Mouse (Mus musculus): ENCODE data around the gene Rnf220. TPM values are rescaled to one million over a fixed set of nuclear protein-coding genes. Genes with fewer than 3 reads are reported as not detected.

Gene Rnf220
- polyA plus RNA-seq, 1 experiment: 73.9 TPM

DNA sequence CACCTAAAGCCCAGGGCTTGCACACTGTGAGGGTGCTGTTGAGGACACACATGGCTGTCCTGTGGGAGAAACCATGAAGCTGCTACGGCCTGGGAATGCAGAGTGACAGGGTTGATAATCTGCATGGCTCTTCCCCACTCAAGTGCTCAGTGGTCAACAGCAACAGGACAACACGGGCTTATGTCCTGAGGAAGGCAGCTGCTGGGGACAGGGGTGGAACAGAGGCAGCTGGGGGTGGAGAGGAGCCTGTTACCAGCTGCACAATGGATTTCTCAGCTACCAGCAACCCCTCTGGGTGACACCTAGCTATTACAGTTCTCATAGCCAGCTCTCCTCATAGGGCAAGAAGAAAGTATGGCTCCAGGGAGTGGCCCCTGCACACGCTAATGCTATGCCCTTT, 169.9 kb downstream of the Rnf220 start:
- no peaks in the 10 kb centered on the region for H3K36me3 ChIP-seq (ENCODE audit: control insufficient read depth, insufficient read depth, low read length)
- H3K4me3 ChIP-seq (ENCODE audit: low read depth, low read length): no peak overlapping the region
- peaks cover 9% of the 10 kb centered on the region; the same call in 1 of the 2 replicates for H3K27me3 ChIP-seq (ENCODE audit: control insufficient read depth, insufficient read depth, low read length)
- H3K4me1 ChIP-seq (ENCODE audit: control insufficient read depth, insufficient read depth, insufficient read length, low read length): peaks cover 21% of the 10 kb centered on the region
- 87% methylated on average over 3 of the region's 3 CpGs for WGBS
- no peak overlapping the region for H3K27ac ChIP-seq (ENCODE audit: insufficient read depth, low read depth, low read length)
- TF ChIP-seq POLR2A (IDR thresholded peaks at IDR 0.05; ENCODE audit: low read depth, low read length) (no peak), CTCF (IDR thresholded peaks at IDR 0.05; ENCODE audit: extremely low read depth, insufficient read length, insufficient replicate concordance, low read depth, low read length) (no peak)

DNA sequence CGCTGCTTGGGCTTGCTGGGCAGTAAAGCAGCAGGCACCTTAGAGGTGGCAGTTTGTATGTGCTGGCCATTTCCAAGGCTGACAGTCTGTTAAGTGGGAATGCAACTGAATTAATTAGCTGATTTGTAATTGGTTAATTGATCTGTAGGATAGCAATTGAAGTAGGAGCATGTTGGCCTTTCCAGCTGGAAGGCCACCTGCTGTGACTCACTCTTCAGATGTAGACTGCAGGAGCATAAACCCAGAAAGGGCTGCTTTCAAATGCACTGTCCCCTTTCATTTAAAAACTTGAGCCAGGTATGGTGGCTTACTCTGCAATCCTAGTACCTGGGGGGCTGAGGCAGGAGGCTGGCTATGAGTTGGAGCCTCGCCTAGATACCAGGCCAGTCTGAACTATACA, 171.8 kb downstream of the Rnf220 start:
- Histone ChIP-seq H3K4me1 (ENCODE audit: control insufficient read depth, insufficient read depth, insufficient read length, low read length) (peaks cover 6% of the 10 kb centered on the region), H3K27ac (ENCODE audit: insufficient read depth, low read depth, low read length) (no peak overlapping the region), H3K27me3 (ENCODE audit: control insufficient read depth, insufficient read depth, low read length) (peaks cover 5% of the 10 kb centered on the region; the same call in 1 of the 2 replicates), H3K36me3 (ENCODE audit: control insufficient read depth, insufficient read depth, low read length) (no peaks in the 10 kb centered on the region), H3K4me3 (ENCODE audit: low read depth, low read length) (no peak overlapping the region)
- TF ChIP-seq POLR2A (IDR thresholded peaks at IDR 0.05; ENCODE audit: low read depth, low read length): no peak
- no peak for TF ChIP-seq CTCF (IDR thresholded peaks at IDR 0.05; ENCODE audit: extremely low read depth, insufficient read length, insufficient replicate concordance, low read depth, low read length)
- 88% methylated on average over 2 of the region's 2 CpGs for WGBS

DNA sequence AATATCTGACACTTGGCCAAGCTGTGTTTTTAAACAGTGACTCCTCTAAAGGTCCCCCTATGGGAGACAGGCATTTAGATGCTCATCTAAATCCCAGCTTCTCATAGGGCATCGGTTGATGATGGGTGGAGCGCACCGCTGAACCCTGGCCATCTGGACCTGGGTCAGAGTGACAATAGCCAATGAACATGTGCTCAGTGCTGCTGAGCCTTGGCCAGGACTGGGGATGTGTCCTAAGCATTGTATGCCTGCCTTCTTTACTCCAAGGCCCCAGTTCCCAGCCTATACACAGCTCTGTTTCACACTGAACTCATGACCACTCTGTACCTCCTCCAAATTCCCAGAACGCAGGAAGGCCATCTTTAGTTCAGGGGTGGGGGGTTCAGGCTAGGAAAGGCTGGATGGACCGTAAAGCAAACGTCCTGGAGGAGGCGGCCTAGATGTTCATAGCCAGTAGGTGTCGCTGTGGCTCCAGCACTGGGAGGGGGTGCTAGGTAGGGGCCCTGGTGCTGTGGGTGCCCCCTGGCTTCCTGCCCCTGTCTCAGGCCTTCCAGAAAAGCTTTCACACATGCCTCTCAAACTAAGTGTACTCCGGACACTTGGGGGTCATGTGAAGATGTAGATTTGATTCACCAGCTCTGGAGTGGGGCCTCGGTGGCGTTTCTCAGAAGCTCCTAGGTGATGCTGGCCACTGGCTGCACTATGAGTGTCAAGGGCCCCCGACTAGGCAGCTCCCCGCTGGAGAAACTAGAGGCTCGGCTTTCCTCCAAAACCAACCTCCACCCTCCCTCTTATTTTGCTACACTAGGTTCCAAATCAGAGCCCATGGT, 173.1 kb downstream of the Rnf220 start:
- Histone ChIP-seq H3K27ac (ENCODE audit: insufficient read depth, low read depth, low read length) (no peak overlapping the region), H3K36me3 (ENCODE audit: control insufficient read depth, insufficient read depth, low read length) (no peaks in the 10 kb centered on the region), H3K27me3 (ENCODE audit: control insufficient read depth, insufficient read depth, low read length) (peaks cover 7% of the 10 kb centered on the region; the same call in 1 of the 2 replicates), H3K4me1 (ENCODE audit: control insufficient read depth, insufficient read depth, insufficient read length, low read length) (peaks cover 4% of the 10 kb centered on the region), H3K4me3 (ENCODE audit: low read depth, low read length) (no peak overlapping the region)
- whole genome bisulfite sequencing: 36% methylated on average over 14 of the region's 14 CpGs
- peak; percentile 73; the same call in 1 of the 2 replicates for TF ChIP-seq CTCF (IDR thresholded peaks at IDR 0.05; ENCODE audit: extremely low read depth, insufficient read length, insufficient replicate concordance, low read depth, low read length)
- TF ChIP-seq POLR2A (IDR thresholded peaks at IDR 0.05; ENCODE audit: low read depth, low read length): no peak

DNA sequence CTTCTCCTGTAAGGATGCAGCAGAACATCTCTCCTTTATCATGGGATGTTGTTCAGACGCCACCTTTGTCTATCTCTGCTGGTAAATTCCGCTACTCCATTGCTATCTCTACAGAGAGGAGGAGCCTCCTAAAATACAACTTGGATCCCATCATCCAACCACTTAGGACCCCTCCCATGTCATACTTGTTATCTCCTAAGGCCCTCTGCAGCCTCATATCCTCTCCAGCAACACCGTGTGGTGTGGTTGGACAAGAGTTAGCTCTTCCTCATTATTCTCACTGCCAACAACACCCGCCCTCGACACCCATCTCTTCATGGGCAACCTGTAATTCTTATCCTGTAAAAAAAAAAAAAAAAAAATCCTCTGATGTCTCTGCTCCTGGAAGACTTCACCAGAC, 175.8 kb downstream of the Rnf220 start:
- TF ChIP-seq POLR2A (IDR thresholded peaks at IDR 0.05; ENCODE audit: low read depth, low read length) (no peak), CTCF (IDR thresholded peaks at IDR 0.05; ENCODE audit: extremely low read depth, insufficient read length, insufficient replicate concordance, low read depth, low read length) (no peak)
- WGBS: 79% methylated on average over 5 of the region's 5 CpGs
- H3K4me1 ChIP-seq (ENCODE audit: control insufficient read depth, insufficient read depth, insufficient read length, low read length): peaks cover 4% of the 10 kb centered on the region
- no peak overlapping the region for H3K4me3 ChIP-seq (ENCODE audit: low read depth, low read length)
- H3K36me3 ChIP-seq (ENCODE audit: control insufficient read depth, insufficient read depth, low read length): no peaks in the 10 kb centered on the region
- H3K27me3 ChIP-seq (ENCODE audit: control insufficient read depth, insufficient read depth, low read length): peaks cover 22% of the 10 kb centered on the region
- no peak overlapping the region for H3K27ac ChIP-seq (ENCODE audit: insufficient read depth, low read depth, low read length)

DNA sequence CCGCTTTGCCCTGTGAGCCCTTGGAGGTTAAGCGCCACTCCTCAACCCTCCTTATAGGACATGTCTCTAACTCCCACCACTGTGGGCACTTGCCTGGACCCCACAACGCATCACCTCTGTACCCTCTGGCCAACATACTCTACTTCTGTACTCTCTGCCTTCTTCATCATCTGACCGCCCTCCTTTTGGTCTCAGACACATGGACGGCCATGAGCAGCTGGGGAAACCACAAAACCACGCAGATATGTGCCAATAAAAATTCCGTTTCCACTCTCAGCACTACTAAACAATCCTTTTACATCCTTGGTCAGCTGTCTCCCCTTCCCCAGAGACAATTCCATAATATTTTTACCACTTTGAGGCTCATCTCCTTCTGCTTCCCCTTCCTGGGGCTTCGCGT, 178.3 kb downstream of the Rnf220 start:
- 79% methylated on average over 9 of the region's 9 CpGs for WGBS
- H3K4me3 ChIP-seq (ENCODE audit: low read depth, low read length): no peak overlapping the region
- peaks cover 4% of the 10 kb centered on the region for H3K4me1 ChIP-seq (ENCODE audit: control insufficient read depth, insufficient read depth, insufficient read length, low read length)
- no peak overlapping the region for H3K27ac ChIP-seq (ENCODE audit: insufficient read depth, low read depth, low read length)
- TF ChIP-seq POLR2A (IDR thresholded peaks at IDR 0.05; ENCODE audit: low read depth, low read length): no peak
- no peak for TF ChIP-seq CTCF (IDR thresholded peaks at IDR 0.05; ENCODE audit: extremely low read depth, insufficient read length, insufficient replicate concordance, low read depth, low read length)
- H3K36me3 ChIP-seq (ENCODE audit: control insufficient read depth, insufficient read depth, low read length): no peaks in the 10 kb centered on the region
- peaks cover 20% of the 10 kb centered on the region for H3K27me3 ChIP-seq (ENCODE audit: control insufficient read depth, insufficient read depth, low read length)

GRCm38 (mm10) chr4:117317701-117318190, 179.1 kb downstream of the Rnf220 start:
- peaks cover 23% of the 10 kb centered on the region for H3K27me3 ChIP-seq (ENCODE audit: control insufficient read depth, insufficient read depth, low read length)
- H3K4me1 ChIP-seq (ENCODE audit: control insufficient read depth, insufficient read depth, insufficient read length, low read length): peaks cover 6% of the 10 kb centered on the region
- no peak overlapping the region for H3K4me3 ChIP-seq (ENCODE audit: low read depth, low read length)
- no peak overlapping the region for H3K27ac ChIP-seq (ENCODE audit: insufficient read depth, low read depth, low read length)
- TF ChIP-seq POLR2A (IDR thresholded peaks at IDR 0.05; ENCODE audit: low read depth, low read length) (no peak), CTCF (IDR thresholded peaks at IDR 0.05; ENCODE audit: extremely low read depth, insufficient read length, insufficient replicate concordance, low read depth, low read length) (no peak)
- H3K36me3 ChIP-seq (ENCODE audit: control insufficient read depth, insufficient read depth, low read length): no peaks in the 10 kb centered on the region
- 15% methylated on average over 18 of the region's 18 CpGs for WGBS

DNA sequence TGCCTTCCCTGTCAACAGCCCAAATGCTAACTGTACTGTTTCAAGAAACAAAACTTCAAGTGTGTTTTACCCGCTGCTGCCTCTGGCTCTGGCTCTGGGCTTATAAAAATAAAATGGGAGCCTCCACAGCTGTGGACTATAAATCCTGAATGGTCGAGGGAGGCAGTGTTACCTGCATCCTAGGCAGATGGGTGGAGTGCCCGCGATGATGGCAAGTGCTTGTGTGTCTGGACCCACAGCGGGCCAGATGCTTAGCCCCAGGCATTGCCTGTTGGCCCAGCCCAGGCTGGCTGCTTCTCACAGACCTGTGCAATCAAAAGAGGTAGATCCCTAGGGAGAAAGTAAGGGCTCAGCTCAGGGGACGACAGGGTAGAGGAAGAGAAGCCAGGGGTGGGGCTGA, 180.1 kb downstream of the Rnf220 start:
- peaks cover 9% of the 10 kb centered on the region for H3K4me1 ChIP-seq (ENCODE audit: control insufficient read depth, insufficient read depth, insufficient read length, low read length)
- H3K27me3 ChIP-seq (ENCODE audit: control insufficient read depth, insufficient read depth, low read length): peaks cover 20% of the 10 kb centered on the region
- 37% methylated on average over 6 of the region's 6 CpGs for WGBS
- H3K27ac ChIP-seq (ENCODE audit: insufficient read depth, low read depth, low read length): no peak overlapping the region
- TF ChIP-seq POLR2A (IDR thresholded peaks at IDR 0.05; ENCODE audit: low read depth, low read length) (no peak), CTCF (IDR thresholded peaks at IDR 0.05; ENCODE audit: extremely low read depth, insufficient read length, insufficient replicate concordance, low read depth, low read length) (no peak)
- no peak overlapping the region for H3K4me3 ChIP-seq (ENCODE audit: low read depth, low read length)
- H3K36me3 ChIP-seq (ENCODE audit: control insufficient read depth, insufficient read depth, low read length): no peaks in the 10 kb centered on the region

Data from small intestine, adult 2 months (tissue).